Mouse (Mus musculus) left cerebral cortex, postnatal 14 days (tissue): ENCODE results near the gene Tnrc6b. TPM values are rescaled to one million over a fixed set of nuclear protein-coding genes. Genes with fewer than 3 reads are reported as not detected.
A peak's percentile ranks its signal among the peaks of the same experiment; 100 is the strongest.
"Not testable (repeated sequence)": the region's sequence is repeated elsewhere in the genome, so short reads cannot be mapped to it uniquely, and the experiment has no call there.

Experiments used
- DNase-seq, 2 experiments: peaks; one replicate each; pipeline ENCODE4 v3.0.0; 2021 to 2022; ENCODE audit warnings: low spot score in 2 of 2, mixed read lengths in 1 of 2
- intact Hi-C: fragments of 180-260 bp; cut with DNase I; formaldehyde crosslinking; loops from one replicate; pipeline ENCODE4 v1.15.1; 2025
- total RNA-seq, 2 experiments: library from RNA; stranded (reverse); gene quantifications; 2 replicates each; pipeline ENCODE4 v1.2.3; 2021

Gene Tnrc6b
- total RNA-seq, 2 experiments from 2014 or later, result 127 to 131 TPM

DNA sequence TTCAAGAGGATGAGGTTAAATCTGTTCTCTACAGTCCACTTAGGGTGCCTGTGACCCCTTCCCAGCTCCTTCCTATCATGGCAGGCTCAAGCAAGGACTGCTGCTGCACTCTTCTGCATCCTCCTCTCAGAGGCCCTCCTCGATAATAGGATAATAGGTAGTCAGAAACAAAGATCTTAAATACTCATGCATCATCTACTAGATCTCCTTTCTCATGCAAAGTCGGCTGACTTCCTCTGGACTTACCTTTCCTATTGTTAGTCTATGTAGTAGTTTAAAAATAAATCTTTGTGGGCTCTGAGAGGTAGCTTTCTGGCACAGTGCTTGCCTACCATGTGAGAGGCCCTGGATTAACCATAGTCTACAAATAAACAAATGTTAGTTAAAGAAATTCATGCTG lies 18.4 kb downstream of the Tnrc6b start:
- intact Hi-C loops, result no loop called here

DNA sequence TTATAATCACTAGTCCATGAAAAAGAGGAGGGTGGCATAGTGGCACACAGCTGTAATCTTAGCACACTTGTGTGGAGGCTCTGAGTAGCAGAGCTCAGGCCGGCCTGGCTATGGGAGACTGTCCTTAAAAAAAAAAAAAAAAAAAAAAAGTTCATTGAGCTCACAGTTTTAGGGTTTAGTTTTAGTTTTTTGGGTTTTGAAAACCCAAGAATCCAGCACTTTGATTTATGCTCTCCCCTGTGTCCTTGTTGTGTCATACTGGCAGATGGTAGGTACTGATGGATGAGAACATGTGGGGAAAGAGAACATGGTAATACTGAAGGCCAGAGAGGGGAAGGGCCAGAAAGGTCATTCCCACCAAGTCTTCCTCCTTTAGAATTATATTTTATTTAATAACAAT lies 19.9 kb downstream of the Tnrc6b start:
- no peak for DNase-seq
- intact Hi-C loops, result loop anchor here (10.0 kb wide), 1 partner anchor 54 kb away; no protein-coding TSS in a partner anchor

More for the DNA sequence above, 18.4 kb downstream of the Tnrc6b start:
- DNase-seq, result no peak

DNA sequence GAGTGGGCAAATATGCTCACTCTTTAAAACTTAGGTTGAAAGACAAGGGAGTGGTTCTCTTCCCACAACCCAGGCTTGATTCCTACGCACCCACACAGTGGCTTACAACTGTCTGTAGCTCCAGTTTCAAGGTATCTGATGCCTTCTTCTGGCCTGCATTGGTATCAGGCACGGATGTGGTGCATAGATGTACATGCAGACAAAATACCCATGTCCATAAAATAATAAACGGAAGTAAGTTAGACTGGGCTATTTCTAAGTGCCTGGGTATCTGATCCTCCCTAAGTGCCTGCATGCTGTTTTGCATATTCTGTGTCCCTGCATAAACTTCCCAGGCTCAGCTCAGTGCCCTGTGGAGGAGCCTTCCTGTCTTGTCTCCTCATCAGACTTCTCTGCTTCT lies 20.4 kb downstream of the Tnrc6b start:
- intact Hi-C loops, result loop anchor here (10.0 kb wide), 1 partner anchor 53 kb away; no protein-coding TSS in a partner anchor
- DNase-seq, result no peak

DNA sequence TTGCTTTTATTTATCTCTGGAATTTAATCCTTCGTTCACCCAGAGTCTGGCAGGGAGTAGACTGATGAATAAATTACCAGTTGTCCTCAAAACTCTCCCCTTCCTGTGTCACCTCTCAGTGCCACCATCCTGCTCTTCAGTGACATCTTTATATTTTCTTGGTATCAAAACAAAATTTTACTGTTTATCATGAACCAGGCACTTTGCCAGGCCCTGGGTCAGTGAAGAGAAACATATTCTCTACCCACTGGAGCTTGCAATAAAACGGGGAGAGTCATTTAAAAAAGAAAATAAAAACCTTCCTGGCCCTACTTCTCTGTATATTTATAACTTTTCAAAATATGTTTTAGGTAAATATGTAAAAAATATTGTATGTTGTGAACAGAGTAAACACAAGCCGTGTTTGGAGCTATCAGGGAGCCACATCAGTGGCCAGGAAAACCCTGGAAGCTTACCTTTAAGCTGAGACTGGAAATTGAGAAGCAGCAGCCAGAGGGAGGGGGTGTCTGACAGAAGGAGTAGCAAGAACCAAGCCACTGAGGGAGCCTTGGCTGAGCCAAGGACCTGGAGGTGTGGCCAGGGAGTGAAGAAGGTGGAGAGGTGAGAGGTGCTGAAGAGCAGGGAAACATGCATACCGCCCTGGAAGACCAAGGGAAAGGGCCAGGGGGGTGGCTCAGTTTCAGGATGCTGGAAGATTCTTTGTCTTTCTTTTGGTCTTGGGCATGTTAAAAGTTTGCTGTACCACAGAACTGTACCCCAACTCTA lies 21.3 kb downstream of the Tnrc6b start:
- DNase-seq, result no peak
- intact Hi-C loops, result loop anchor here (10.0 kb wide), 1 partner anchor 52 kb away; no protein-coding TSS in a partner anchor

DNA sequence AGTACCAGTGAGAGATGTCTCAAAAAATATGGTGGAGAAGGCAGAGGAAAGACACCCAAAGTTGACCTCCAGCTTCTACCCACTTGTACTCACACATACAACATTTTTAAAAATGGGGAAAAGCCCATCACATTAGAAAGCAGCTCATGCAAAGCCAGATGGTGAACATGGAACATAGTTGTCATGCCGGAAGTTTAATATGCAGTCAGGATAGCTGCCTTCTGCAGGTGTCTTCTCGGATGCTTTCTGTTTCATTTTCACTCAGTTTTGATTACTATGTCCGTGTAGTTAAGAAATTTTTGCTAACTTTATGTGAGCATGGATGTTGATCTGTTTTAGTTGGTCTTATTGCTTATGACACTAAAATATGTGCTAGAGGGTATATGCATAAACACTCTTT lies 24.2 kb downstream of the Tnrc6b start:
- no peak for DNase-seq
- intact Hi-C loops, result loop anchor here (10.0 kb wide), 1 partner anchor 50 kb away; no protein-coding TSS in a partner anchor

DNA sequence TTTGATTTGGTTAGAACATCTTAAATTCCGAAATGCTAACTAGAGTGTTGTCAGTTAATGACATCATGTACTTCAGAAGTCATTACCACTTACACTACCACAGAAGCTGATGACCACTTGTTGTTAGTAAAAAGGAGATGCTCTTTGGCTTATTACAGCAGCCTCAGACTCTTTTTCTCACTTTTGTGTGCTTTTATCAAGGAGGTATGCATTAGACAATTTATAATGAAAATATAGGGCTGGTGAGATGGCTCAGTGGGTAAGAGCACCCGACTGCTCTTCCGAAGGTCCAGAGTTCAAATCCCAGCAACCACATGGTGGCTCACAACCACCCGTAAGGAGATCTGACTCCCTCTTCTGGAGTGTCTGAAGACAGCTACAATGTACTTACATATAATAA lies 24.6 kb downstream of the Tnrc6b start:
- intact Hi-C loops, result loop anchor here (10.0 kb wide), 1 partner anchor 49 kb away; no protein-coding TSS in a partner anchor

DNA sequence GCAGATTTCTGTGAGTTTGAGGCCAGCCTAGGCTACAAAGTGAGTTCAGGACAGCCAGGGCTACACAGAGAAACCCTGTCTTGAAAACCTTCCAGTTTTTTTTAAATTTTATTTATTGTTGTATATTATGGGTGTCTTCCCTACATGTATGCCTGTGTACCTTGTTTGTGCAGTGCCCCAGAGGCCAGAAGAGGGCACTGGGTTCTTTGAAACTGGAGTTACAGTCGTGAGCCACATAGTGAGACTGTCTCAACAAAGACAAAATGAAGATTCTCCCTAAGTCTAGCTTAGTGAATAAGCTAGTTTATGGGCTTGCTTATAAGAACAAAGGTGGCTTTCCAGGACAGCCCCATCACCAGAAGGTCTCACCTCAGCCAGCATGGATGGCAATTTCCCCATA lies 25.4 kb downstream of the Tnrc6b start:
- DNase-seq, result no peak
- intact Hi-C loops, result loop anchor here (10.0 kb wide), 1 partner anchor 48 kb away; no protein-coding TSS in a partner anchor

More for the DNA sequence above, 24.6 kb downstream of the Tnrc6b start:
- not testable (repeated sequence) for DNase-seq

DNA sequence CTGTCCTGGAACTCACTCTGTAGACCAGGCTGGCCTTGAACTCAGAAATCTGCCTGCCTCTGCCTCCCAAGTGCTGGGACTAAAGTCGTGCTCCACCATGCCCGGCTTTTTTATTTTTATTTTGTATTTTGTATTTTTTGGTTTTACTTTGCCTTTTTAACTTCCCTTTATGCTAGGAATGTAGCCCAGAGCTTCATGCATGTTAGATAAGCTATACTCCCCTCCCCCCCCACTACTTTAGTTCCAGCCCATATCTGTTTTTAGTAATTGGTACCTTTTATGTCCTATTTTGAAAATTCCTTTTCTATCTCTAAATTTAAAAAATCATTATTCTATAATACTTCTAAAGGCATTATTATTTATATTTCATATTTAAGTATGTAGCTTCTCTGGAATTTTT lies 27.1 kb downstream of the Tnrc6b start:
- intact Hi-C loops, result loop anchor here (10.0 kb wide), 1 partner anchor 47 kb away; no protein-coding TSS in a partner anchor
- DNase-seq, result no peak

DNA sequence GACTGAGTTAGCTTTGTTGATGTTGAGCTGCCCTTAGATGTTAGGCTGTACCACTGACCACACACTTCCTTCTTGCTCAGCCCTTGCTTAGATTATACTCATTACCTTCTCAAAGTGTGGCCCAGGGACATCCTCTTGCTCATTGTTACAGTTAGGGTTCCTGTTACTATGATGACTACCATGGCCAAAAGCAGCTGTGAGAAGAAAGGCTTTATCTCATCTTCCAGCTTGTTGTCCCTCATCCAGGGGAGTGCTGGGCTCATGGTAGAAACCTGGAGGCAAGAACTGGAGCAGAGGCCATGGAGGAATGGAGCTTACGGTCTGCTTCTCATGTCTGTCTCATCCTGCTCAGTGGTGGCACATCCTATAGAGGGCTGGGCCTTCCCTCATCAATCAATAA lies 28.9 kb downstream of the Tnrc6b start:
- intact Hi-C loops, result loop anchor here (10.0 kb wide), 1 partner anchor 45 kb away; no protein-coding TSS in a partner anchor
- no peak for DNase-seq

DNA sequence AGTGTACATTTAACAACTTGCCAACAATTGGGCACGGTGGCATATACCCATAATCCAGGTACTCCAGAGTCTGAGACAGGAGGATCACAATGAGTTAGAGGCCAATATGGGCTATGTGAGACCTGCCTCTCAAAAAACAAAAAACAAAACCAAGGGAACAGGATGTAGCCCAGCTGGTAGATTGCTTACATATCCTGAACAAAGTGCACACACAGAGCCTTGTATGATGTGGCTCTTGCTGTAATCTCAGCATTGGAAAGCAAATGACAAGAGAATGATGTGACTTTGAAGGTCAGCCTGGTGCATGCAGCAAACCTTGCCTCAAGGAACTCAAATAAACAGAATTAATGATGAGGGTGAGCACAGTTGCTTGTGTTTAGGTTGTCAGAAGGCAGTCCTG lies 30.7 kb downstream of the Tnrc6b start:
- no peak for DNase-seq
- intact Hi-C loops, result no loop called here

DNA sequence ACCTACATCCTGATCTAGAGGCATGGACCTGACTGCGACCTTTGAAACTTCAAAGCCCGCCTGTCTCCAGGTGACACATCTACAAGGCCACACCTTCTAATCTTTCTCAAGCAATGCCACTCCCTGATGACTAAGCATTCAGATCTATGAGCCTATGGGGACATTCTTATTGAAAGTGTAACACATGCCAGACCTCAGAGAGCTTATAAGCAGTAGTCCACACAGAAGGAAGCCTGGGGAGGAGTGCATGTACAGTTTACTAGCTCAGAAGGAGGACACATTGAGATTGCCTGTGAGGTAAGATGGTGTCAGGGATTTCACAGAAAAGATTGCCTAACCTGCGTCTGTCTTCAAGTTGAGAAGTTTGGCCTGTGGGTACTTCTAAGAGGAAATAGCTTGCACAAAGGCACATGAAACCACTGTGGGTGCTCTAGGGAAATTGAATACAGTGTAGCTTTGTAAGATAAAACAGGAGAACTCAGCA lies 31.9 kb downstream of the Tnrc6b start:
- no peak for DNase-seq
- intact Hi-C loops, result no loop called here

DNA sequence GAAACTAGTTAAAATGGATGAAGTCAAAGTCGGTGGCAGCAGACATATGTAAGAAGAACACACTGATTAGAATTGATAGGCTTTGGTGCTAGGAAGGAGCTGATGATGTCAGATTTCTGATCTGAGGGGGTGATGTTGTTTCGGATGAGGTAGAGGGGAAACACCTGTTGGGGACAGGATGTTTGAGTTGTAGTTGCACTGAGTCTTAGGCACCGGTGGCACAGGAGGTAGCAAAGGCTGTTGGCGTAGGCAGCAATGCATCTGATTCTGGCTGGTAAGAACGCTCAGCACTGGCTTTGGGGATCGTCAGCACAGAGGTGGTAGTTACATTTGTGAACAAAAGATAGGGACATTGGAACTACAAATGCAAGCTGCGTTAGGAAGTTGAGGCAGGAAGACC lies 32.5 kb downstream of the Tnrc6b start:
- intact Hi-C loops, result no loop called here
- no peak for DNase-seq

DNA sequence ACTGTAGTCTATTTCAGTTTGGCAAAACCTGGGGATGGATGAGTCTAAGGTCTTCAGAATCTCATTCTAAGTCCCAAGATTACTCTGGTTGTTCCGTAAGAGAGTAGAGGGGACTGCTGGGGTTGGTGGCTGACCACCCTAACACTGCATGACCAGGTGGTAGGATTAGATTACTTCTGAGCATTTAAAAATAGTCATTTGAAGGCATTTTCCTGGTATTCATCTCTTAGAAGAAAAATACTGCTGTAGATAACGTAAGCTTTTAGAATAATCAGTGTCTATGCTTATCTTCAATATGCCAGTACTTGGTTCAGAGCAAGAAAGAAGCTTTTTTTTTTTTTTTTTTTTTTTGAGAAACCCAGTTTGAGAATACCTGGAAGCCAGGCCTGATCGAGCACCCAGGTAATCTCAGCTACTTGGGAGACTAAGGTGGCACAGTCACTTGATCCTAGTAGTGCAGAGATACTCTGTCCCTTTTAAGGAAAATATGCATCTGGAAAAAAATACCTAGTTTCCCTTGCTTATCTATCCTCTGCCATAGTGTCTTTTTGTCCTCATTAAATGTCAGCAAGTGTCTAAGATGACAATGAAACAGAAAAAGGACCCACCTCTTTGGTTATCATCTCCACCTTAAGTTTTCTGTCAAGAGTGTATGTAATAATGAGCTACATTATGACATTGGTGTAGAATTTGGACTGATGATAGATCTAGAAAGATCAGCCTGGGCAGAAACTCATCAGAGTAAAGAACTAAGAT lies 33.7 kb downstream of the Tnrc6b start:
- DNase-seq, result no peak
- intact Hi-C loops, result no loop called here

DNA sequence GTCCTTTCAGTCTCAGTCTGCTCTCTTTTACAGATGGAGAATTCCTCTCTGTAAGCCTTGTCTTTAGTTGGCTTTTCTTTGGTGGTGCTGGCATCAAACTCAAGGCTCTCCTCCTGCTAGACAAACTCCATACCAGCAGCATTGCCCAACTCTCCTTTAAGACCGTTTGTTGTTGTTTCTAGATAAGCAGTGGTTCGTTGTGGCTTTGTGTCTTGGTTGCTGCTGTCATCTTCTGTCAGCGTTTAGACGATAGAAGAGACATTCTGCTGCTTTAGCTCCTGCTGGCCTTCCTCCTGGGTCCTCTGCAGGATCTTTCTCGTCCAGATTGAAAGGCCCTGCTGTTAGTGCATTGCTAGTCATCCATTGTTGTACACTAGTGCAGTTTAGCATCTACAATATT lies 37.9 kb downstream of the Tnrc6b start:
- intact Hi-C loops, result no loop called here

DNA sequence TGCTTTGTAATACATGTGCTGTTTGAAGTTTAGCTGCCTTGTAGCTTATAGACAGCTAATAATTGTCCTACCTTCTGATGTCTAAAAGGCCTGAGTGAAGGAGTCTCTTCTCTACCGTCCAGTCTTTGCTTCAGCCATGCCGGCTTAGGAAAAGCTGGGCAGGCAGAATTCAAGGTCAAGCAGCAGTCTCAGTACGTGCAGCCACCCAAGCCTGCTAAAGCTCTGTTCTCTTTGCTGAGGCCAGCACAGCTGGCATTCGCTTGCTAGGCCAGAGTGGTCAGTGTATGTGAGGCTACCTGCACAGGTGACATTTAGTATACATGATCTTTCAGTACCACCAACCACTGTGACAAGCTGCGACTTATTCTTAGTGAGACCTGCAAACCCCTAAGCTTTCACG lies 42.2 kb downstream of the Tnrc6b start:
- peak in 1 of 2 experiments; percentile 11 for DNase-seq
- intact Hi-C loops, result no loop called here

More for the DNA sequence above, 37.9 kb downstream of the Tnrc6b start:
- no peak for DNase-seq

DNA sequence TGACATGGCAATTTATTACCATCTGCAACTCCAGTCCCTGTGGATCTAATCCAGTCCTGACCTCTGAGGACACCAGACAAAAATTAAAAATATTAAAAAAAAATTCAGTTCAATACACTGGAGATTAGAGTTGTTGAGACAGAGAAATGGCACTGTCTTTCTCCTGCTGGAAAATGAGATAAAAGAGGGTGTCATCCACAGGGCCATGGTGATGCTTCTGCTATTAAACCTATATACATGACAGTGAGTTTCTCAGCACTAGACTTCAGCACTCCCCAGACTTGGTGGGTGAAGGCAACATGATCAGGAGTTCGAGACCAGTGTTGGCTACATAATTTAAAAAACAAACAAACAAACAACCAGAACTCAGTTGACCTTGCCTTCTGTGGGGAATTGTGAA lies 43.0 kb downstream of the Tnrc6b start:
- DNase-seq, result no peak
- intact Hi-C loops, result no loop called here

DNA sequence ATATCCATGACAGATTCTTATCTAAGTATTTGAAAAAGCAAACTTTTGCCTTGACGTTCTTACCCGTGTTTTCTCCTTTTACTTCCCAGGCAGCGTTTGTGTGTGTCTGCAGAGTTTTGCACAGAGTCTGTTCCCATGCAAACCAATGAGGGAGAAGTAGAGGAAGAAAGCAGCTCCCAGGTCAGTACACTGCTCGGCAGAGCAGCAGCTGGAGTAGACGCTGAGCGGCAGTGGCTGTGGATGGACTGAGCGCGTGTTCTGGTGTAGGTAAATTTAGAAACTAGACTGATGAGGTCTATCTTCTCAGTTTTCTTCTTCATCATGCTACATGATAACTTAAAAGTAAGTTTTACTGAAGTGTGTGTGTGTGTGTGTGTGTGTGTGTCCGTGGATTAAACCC lies 48.3 kb downstream of the Tnrc6b start:
- intact Hi-C loops, result no loop called here
- DNase-seq, result no peak

DNA sequence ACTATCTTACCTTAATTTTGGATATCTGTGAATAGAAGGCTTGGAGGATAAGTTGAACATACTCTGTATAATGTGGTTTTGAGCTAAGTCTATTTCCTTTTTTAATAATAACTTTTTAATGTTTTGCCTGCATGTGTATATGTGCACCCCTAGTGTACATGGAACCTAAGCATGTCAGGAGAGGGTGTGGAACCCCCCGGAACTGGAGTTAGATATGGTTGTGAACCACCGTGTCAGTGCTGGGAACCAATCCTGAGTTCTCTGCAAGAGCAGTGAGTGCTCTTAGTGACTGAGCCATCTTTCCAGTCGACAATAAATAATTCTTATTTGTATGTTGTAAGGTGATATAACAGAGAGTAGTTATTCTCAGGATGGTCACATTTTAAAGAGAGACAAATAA lies 49.4 kb downstream of the Tnrc6b start:
- DNase-seq, result no peak
- intact Hi-C loops, result no loop called here

DNA sequence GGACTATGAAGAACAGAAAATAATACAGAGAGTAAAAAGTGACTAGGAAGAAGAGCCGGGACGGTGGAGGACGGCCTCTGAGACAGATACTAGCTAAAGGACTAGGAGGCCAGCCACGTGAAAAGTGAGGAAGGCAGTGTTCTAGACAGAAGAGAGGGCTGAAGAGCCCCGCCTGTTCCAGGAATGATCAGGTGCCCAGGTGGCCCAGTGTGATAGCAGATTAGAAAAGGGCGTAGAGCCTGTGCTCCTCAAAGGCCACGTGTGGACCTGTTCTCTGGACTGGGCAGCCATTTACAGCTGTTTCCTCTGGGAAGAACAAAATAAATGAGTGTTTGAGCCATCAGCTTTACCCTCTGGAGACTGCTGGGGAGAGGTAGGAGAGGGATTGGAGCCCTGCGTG lies 49.8 kb downstream of the Tnrc6b start:
- DNase-seq, result no peak
- intact Hi-C loops, result no loop called here

DNA sequence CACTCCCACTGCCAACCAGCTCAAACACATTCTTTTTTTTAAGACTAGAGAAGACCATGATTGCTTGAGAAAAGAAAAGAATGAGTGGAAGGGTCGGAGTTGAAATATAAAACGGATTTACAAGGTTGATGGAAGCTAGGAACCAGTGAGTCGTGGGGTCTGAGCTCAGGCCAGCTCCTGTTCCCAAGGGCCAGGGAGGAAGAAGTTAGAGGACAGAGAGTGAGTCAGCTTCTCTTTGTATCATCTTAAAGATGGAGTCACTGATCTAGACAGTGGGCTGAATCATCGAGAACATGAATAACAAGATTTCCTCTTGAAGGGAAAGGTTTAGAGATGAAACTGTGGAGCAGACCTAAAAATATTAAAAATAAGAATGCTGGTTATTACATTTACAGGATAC lies 51.5 kb downstream of the Tnrc6b start:
- intact Hi-C loops, result no loop called here
- DNase-seq, result no peak
